Mouse (Mus musculus) brain, embryonic 14.5 days (tissue): Measurements from ENCODE around the gene 4931422A03Rik. TPM values are rescaled to one million over a fixed set of nuclear protein-coding genes. Genes with fewer than 3 reads are reported as not detected.
"Not testable (repeated sequence)": the region's sequence is repeated elsewhere in the genome, so short reads cannot be mapped to it uniquely, and the experiment has no call there.

Experiments used
- DNase-seq: peaks from one replicate; pipeline ENCODE4 v3.0.0-alpha.2; 2011; ENCODE audit warnings: low read depth
- CTCF ChIP-seq: fragments of 200-500 bp; IDR thresholded peaks from 2 replicates; pipeline ENCODE4 v1.5.1; 2012; ENCODE audit warnings: inconsistent platforms, mild to moderate bottlenecking, moderate library complexity, borderline replicate concordance; ENCODE audit not compliant: insufficient read depth, insufficient read length; ENCODE audit errors: extremely low read depth
- POLR2A ChIP-seq: fragments of 200-500 bp; IDR thresholded peaks from 2 replicates; pipeline ENCODE4 v1.6.1; 2012; ENCODE audit warnings: mild to moderate bottlenecking, inconsistent platforms, borderline replicate concordance; ENCODE audit not compliant: poor library complexity, insufficient read depth, insufficient read length, severe bottlenecking; ENCODE audit errors: extremely low read depth
- polyA plus RNA-seq: library from polyadenylated mRNA; depleted of rRNA; stranded (reverse); fragments of >200 nt; gene quantifications from 2 replicates; pipeline ENCODE4 v1.2.3, GENCODE M21; 2012; rRNA removed

4931422A03Rik gene
- polyA plus RNA-seq = 0.08 TPM in 1 of 2 replicates, not detected in the other

GRCm38 (mm10) chr2:104028139-104028723 lies at the start of gene 4931422A03Rik:
TSS of gene 4931422A03Rik (minus strand) at chr2:104028361.
- TF ChIP-seq POLR2A (no peak), CTCF (no peak)
- no peak for DNase-seq

GRCm38 (mm10) chr2:104069704-104070185 lies 41.6 kb upstream of the 4931422A03Rik start, which contains the start of gene Cd59b:
TSS of gene Cd59b (plus strand) at chr2:104069849.
- peak; percentile 66 for DNase-seq
- TF ChIP-seq POLR2A = no peak
- no peak for TF ChIP-seq CTCF

GRCm38 (mm10) chr2:104068450-104068849 lies 40.3 kb upstream of the 4931422A03Rik start, which contains the start of gene Gm10799:
TSS of gene Gm10799 (minus strand) at chr2:104068550.
- not testable (repeated sequence) for DNase-seq

DNA sequence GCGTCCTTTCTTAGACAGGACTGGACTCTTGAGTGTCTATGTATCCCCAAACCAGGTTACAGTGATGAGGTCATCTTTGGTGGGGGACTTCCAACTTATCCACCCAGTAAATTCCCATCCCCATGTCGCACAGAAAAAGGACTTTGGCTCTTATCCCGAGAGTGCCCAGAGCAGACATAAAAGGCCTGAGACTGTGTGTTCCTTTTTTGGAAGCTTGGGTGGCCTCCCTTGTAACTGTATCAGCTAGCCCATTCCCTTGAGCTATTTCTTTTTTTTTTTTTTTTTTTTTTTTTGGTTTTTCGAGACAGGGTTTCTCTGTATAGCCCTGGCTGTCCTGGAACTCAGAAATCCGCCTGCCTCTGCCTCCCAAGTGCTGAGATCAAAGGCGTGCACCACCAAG lies 37.4 kb upstream of the 4931422A03Rik start, which contains the start of gene Gm10912:
TSS of gene Gm10912 (plus strand) at position 301 of the 400 bp plus-strand sequence.
- DNase-seq = not testable (repeated sequence)

- no peak for TF ChIP-seq POLR2A
- TF ChIP-seq CTCF = no peak
These were observed 36.0 kb upstream of the 4931422A03Rik start for GRCm38 (mm10) chr2:104064152-104064551.

GRCm38 (mm10) chr2:104062665-104063064 lies 34.5 kb upstream of the 4931422A03Rik start:
- TF ChIP-seq POLR2A (no peak), CTCF (no peak)
- no peak for DNase-seq

More at GRCm38 (mm10) chr2:104064152-104064551, 36.0 kb upstream of the 4931422A03Rik start:
- DNase-seq = no peak

GRCm38 (mm10) chr2:104060996-104061395 lies 32.8 kb upstream of the 4931422A03Rik start:
- TF ChIP-seq CTCF (no peak), POLR2A (no peak)

DNA sequence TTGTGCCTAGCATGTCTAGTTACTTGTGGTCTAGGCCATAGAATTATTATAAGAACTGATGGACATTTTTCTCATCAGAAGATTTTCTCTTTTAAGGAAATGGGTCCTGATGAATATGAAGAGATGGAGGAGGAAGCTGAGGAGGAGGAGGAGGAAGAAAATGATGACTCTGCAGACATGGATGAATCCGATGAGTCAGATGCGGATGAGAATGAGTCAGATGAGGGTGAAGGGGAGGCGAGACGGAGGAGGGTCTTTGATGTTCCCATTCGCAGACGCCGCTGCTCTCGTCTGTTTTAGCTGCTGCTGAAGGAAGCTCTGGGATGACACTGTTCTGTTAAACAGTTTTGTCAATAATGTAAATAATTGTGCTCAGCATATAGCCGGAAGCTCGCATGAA lies 31.6 kb upstream of the 4931422A03Rik start:
- DNase-seq = no peak
- no peak for TF ChIP-seq POLR2A

More at GRCm38 (mm10) chr2:104060996-104061395, 32.8 kb upstream of the 4931422A03Rik start:
- DNase-seq = no peak

DNA sequence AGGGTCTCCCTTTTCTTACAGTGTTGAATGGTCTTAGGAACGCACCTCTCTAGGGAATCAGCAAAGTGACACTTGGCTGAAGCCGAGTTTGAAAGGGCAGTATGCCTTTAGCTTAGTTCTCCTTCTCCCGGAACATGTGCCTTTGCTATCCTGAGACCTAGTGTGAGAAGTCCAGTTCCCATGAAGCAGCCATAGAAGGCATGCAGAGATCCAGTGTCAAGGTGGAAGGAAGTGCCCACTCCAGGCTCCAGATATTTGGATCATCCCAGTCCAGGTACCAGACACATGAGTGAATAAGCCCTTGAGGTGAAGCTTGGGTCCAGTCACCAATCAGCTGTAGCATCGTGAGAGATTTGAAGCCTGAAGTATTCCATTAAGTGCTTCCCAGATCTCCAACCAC lies 30.8 kb upstream of the 4931422A03Rik start:
- no peak for TF ChIP-seq POLR2A
- no peak for TF ChIP-seq CTCF
- DNase-seq = no peak

DNA sequence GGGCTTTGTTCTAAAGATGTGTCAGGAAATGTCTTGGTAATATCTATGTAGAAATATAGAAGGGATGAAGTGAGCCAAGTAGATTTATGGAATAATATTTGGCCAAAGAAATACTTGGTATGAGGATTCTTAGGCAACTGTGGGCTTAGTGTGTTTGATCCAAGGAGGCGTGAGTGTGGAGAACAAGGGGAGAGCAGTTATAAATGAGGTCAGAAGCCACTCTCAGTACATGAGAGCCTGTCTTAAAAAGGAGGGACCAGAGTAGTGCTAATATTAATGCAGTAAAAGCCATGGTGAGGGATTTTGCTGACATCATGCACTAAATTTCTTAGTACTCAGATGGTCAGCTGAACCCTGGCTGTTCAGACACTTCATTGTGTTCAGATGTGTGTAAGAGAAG lies 30.2 kb upstream of the 4931422A03Rik start:
- TF ChIP-seq POLR2A = no peak
- no peak for TF ChIP-seq CTCF
- DNase-seq = no peak

DNA sequence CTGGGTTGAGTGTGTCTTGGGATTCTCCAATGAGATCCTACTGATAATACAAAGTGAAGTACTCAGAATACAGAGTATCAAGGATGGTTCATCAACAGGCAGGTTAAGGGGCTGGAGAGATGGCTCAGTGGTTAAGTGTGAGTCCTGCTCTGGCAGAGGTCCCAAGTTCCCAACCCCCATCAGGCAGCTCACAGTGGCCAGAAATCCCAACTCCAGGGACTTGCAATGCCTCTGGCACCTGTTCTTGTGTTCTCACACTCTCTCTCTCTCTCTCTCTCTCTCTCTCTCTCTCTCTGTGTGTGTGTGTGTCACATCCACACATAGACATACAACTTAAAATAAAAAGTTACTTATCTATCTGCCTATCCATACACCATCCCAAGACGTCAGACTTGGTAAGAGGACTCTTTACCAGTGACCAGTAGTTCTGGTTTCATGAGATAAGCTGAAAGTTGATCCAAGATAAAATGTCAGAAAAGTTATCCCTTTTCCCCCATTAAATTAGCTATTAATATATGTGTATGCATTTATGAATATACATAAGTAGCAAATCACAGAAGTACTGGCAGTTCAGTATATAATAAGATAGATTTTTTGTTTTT lies 16.4 kb upstream of the 4931422A03Rik start:
- TF ChIP-seq POLR2A = no peak
- no peak for TF ChIP-seq CTCF
- no peak for DNase-seq

GRCm38 (mm10) chr2:104043624-104044478 lies 15.7 kb upstream of the 4931422A03Rik start:
- DNase-seq = no peak
- TF ChIP-seq POLR2A (no peak), CTCF (no peak)

- TF ChIP-seq POLR2A (no peak), CTCF (no peak)
- no peak for DNase-seq
These were observed 14.6 kb upstream of the 4931422A03Rik start for GRCm38 (mm10) chr2:104042766-104043165.
